In genomic region chr13:45418986-45419385, GRCm38 (mm10) we compare ENCODE assay signal across 13 mouse cellular contexts. TPM values are rescaled to one million over a fixed set of nuclear protein-coding genes. Genes with fewer than 3 reads are reported as not detected.
DNase-seq lines count a peak whose midpoint lies in the region; ATAC-seq and TF ChIP-seq lines count a peak whose summit lies in the region.
"Had no signal": no experiment of that assay in that cellular context is flagged by ENCODE, and none has a peak within 500 bp of the region (broad histone marks: within the 10 kb centered on the region; RNA-seq: fewer than 3 reads in every experiment).

No protein-coding gene starts in this region.

- H3K9me3 ChIP-seq in forebrain, embryonic 15.5 days, result no peaks in the 10 kb centered on the region
- H3K9me3 ChIP-seq in forebrain, embryonic 16.5 days (ENCODE audit: control insufficient read depth, low read length), result no peaks in the 10 kb centered on the region
- H3K9me3 ChIP-seq in hindbrain, embryonic 13.5 days, result no peaks in the 10 kb centered on the region
- H3K9me3 ChIP-seq in kidney, embryonic 14.5 days (ENCODE audit: control insufficient read depth, low read length), result no peaks in the 10 kb centered on the region
- H3K9me3 ChIP-seq: heart, embryonic 13.5 days; liver, embryonic 13.5 days had no signal

- peak overlapping the region; percentile 40; the same call in 1 of the 2 replicates for H3K27ac ChIP-seq in forebrain, embryonic 15.5 days (replicated peaks)
- no peak overlapping the region for H3K27ac ChIP-seq in forebrain, embryonic 16.5 days (ENCODE audit: low read length)
- peak overlapping the region; percentile 49 for H3K27ac ChIP-seq in hindbrain, embryonic 13.5 days
- H3K27ac ChIP-seq in kidney, embryonic 14.5 days (ENCODE audit: low read depth, low read length), result no peak overlapping the region
- H3K27ac ChIP-seq: heart, embryonic 13.5 days; kidney, postnatal 0 days; liver, embryonic 13.5 days had no signal

- no peak overlapping the region for H3K9ac ChIP-seq in forebrain, embryonic 15.5 days (replicated peaks)
- H3K9ac ChIP-seq in forebrain, embryonic 16.5 days (replicated peaks; ENCODE audit: low read depth, low read length), result no peak overlapping the region
- H3K9ac ChIP-seq in hindbrain, embryonic 13.5 days, result no peak overlapping the region
- no peak overlapping the region for H3K9ac ChIP-seq in kidney, embryonic 14.5 days (ENCODE audit: low read depth, low read length)
- H3K9ac ChIP-seq: heart, embryonic 13.5 days; liver, embryonic 13.5 days had no signal

- no peak overlapping the region for H3K4me2 ChIP-seq in forebrain, embryonic 15.5 days (replicated peaks)
- no peak overlapping the region for H3K4me2 ChIP-seq in forebrain, embryonic 16.5 days (ENCODE audit: low read length)
- peak overlapping the region; percentile 23; the same call in 1 of the 2 replicates for H3K4me2 ChIP-seq in hindbrain, embryonic 13.5 days
- peak overlapping the region; percentile 76 for H3K4me2 ChIP-seq in myocyte (ENCODE audit: low read depth)
- no peak overlapping the region for H3K4me2 ChIP-seq in kidney, embryonic 14.5 days (replicated peaks; ENCODE audit: low read depth, low read length)
- H3K4me2 ChIP-seq: heart, embryonic 13.5 days; liver, embryonic 13.5 days had no signal

- 0 out of 2 replicates have a peak, but pooled peaks cover 3% of the 10 kb centered on the region for H3K27me3 ChIP-seq in forebrain, embryonic 15.5 days
- no peaks in the 10 kb centered on the region for H3K27me3 ChIP-seq in forebrain, embryonic 16.5 days (replicated peaks; ENCODE audit: control insufficient read depth, insufficient read depth, low read length)
- H3K27me3 ChIP-seq in hindbrain, embryonic 13.5 days, result no peaks in the 10 kb centered on the region; the same call in 1 of the 2 replicates
- H3K27me3 ChIP-seq in myocyte (ENCODE audit: control insufficient read depth, insufficient read depth, insufficient read length), result no peaks in the 10 kb centered on the region
- H3K27me3 ChIP-seq in kidney, embryonic 14.5 days (ENCODE audit: control insufficient read depth, insufficient read depth, low read length), result no peaks in the 10 kb centered on the region
- H3K27me3 ChIP-seq: heart, embryonic 13.5 days had no signal

- no peak for ATAC-seq in forebrain, embryonic 15.5 days (replicated peaks)
- no peak for ATAC-seq in forebrain, embryonic 16.5 days
- ATAC-seq in hindbrain, embryonic 13.5 days (ENCODE audit: low FRiP score), result no peak
- ATAC-seq in kidney, embryonic 14.5 days (ENCODE audit: low FRiP score, low TSS enrichment), result no peak

- WGBS in forebrain, embryonic 15.5 days, result 47% methylated on average over 12 of the region's 12 CpGs
- 41% methylated on average over 12 of the region's 12 CpGs for WGBS in forebrain, embryonic 16.5 days
- WGBS in hindbrain, embryonic 13.5 days, result 15% methylated on average over 12 of the region's 12 CpGs
- 77% methylated on average over 12 of the region's 12 CpGs for WGBS in kidney, embryonic 14.5 days

- no peaks in the 10 kb centered on the region for H3K79me2 ChIP-seq in myocyte (ENCODE audit: control insufficient read depth, insufficient read depth)

- peak; percentile 84 for DNase-seq in NIH3T3 (ENCODE audit: low read depth)
- DNase-seq in adrenal gland, postnatal 25 days, result no peak
- no peak for DNase-seq in embryo, embryonic 9.5 days (ENCODE audit: extremely low spot score)
- DNase-seq: gastrocnemius, postnatal 14 days; liver, embryonic 13.5 days; lung, postnatal 14 days had no signal

- no peaks in the 10 kb centered on the region for H3K36me3 ChIP-seq in forebrain, embryonic 15.5 days
- H3K36me3 ChIP-seq in forebrain, embryonic 16.5 days (ENCODE audit: control insufficient read depth, insufficient read depth), result no peaks in the 10 kb centered on the region
- no peaks in the 10 kb centered on the region for H3K36me3 ChIP-seq in hindbrain, embryonic 13.5 days
- H3K36me3 ChIP-seq in myocyte (ENCODE audit: control insufficient read depth, insufficient read depth), result no peaks in the 10 kb centered on the region
- H3K36me3 ChIP-seq in kidney, embryonic 14.5 days (ENCODE audit: control insufficient read depth, insufficient read depth, low read length), result no peaks in the 10 kb centered on the region
- H3K36me3 ChIP-seq: heart, embryonic 13.5 days; liver, embryonic 13.5 days had no signal

- no peak for TF ChIP-seq POLR2A in myocyte (IDR thresholded peaks at IDR 0.05; ENCODE audit: insufficient read length, low read depth)

- H3ac ChIP-seq in myocyte (ENCODE audit: control insufficient read depth, insufficient read length), result no peak overlapping the region

- H3K4me1 ChIP-seq in forebrain, embryonic 15.5 days, result peaks cover 29% of the 10 kb centered on the region
- peaks cover 23% of the 10 kb centered on the region for H3K4me1 ChIP-seq in forebrain, embryonic 16.5 days (replicated peaks; ENCODE audit: control insufficient read depth, insufficient read depth, low read length)
- peaks cover 44% of the 10 kb centered on the region for H3K4me1 ChIP-seq in hindbrain, embryonic 13.5 days (replicated peaks)
- H3K4me1 ChIP-seq in kidney, embryonic 14.5 days (ENCODE audit: control insufficient read depth, insufficient read depth, low read length), result no peaks in the 10 kb centered on the region; the same call in 1 of the 2 replicates
- H3K4me1 ChIP-seq: liver, embryonic 13.5 days had no signal

- H3K4me3 ChIP-seq in forebrain, embryonic 15.5 days, result no peak overlapping the region
- H3K4me3 ChIP-seq in forebrain, embryonic 16.5 days (replicated peaks; ENCODE audit: low read length), result no peak overlapping the region
- H3K4me3 ChIP-seq in hindbrain, embryonic 13.5 days, result no peak overlapping the region
- no peak overlapping the region for H3K4me3 ChIP-seq in myocyte
- H3K4me3 ChIP-seq in kidney, embryonic 14.5 days (ENCODE audit: low read length), result no peak overlapping the region
- H3K4me3 ChIP-seq: heart, embryonic 13.5 days; liver, embryonic 13.5 days had no signal

TF ChIP-seq in myocyte, 11 proteins besides CTCF, POLR2A, EP300 and RAD21:
- TF ChIP-seq MYOD1 (IDR thresholded peaks at IDR 0.05; ENCODE audit: control insufficient read depth in 1 of 3, insufficient read length in 2 of 3, low read depth in 2 of 3) (no peak), MAX (IDR thresholded peaks at IDR 0.05; ENCODE audit: low read depth) (no peak), TCF12 (IDR thresholded peaks at IDR 0.05; ENCODE audit: insufficient read depth, poor library complexity, severe bottlenecking) (no peak), REST (IDR thresholded peaks at IDR 0.05; ENCODE audit: insufficient read depth, insufficient read length) (no peak), TCF3 (IDR thresholded peaks at IDR 0.05; ENCODE audit: insufficient read length, low read depth) (no peak), POLR2AphosphoS2 (IDR thresholded peaks at IDR 0.05; ENCODE audit: insufficient read length, low read depth) (no peak), CEBPB (IDR thresholded peaks at IDR 0.05; ENCODE audit: insufficient read depth, poor library complexity, severe bottlenecking) (no peak), E2F4 (IDR thresholded peaks at IDR 0.05; ENCODE audit: insufficient read depth) (no peak), SRF (IDR thresholded peaks at IDR 0.05; ENCODE audit: control insufficient read depth, insufficient read length, low read depth) (no peak), USF1 (IDR thresholded peaks at IDR 0.05; ENCODE audit: low read depth) (no peak)

RNA-seq across cellular contexts. Expression of gene Mylip, which starts 29.4 kb away (rescaled TPM):
- 4.0 and 5.2 TPM in 2 replicates for polyA plus RNA-seq in forebrain, embryonic 15.5 days (2015; fragmentation: Nextera tagmentation; extraction: Ambion mirVana)
- 5.6 and 5.8 TPM in 2 replicates for polyA plus RNA-seq in forebrain, embryonic 16.5 days (2015; fragmentation: Nextera tagmentation; extraction: Ambion mirVana)
- polyA plus RNA-seq in hindbrain, embryonic 13.5 days (2015; fragmentation: Nextera tagmentation; extraction: Ambion mirVana), result 6.7 and 7.9 TPM in 2 replicates
- polyA plus RNA-seq in myocyte (2012; fragmentation: generic; extraction: Trizol), result 8.3 TPM
- 7.6 and 10.0 TPM in 2 replicates for total RNA-seq in adrenal gland, postnatal 25 days (2021)
- polyA plus RNA-seq in kidney, embryonic 14.5 days (2014; fragmentation: Nextera tagmentation; extraction: Ambion mirVana), result 7.7 and 11.3 TPM in 2 replicates

Comparison
In these comparisons a context has a peak if more than half of its experiments do, and no peak if none do; other contexts are left out.
1. H3K27ac ChIP-seq: peak in forebrain, embryonic 15.5 days (single experiment) and hindbrain, embryonic 13.5 days (single experiment); none in forebrain, embryonic 16.5 days (single experiment) and kidney, embryonic 14.5 days (single experiment).
2. H3K4me2 ChIP-seq: peak in hindbrain, embryonic 13.5 days (single experiment) and myocyte (single experiment); none in forebrain, embryonic 15.5 days (single experiment), forebrain, embryonic 16.5 days (single experiment) and kidney, embryonic 14.5 days (single experiment).